Mouse (Mus musculus) myocyte (in vitro differentiated cells): Measurements from ENCODE around the gene Kcnk15.

ENCODE experiments used
- CEBPB ChIP-seq: IDR thresholded peaks from 2 replicates; pipeline ENCODE4 v1.6.1; 2011; ENCODE audit warnings: mild to moderate bottlenecking, moderate library complexity; ENCODE audit not compliant: poor library complexity, insufficient read depth, severe bottlenecking
- E2F4 ChIP-seq: IDR thresholded peaks from one replicate; pipeline ENCODE4 v1.6.1; 2011; ENCODE audit warnings: mild to moderate bottlenecking, control low read depth, moderate library complexity; ENCODE audit not compliant: insufficient read depth
- MAX ChIP-seq: IDR thresholded peaks from one replicate; pipeline ENCODE4 v1.6.1; 2011; ENCODE audit warnings: low read depth, mild to moderate bottlenecking, control low read depth
- MYOD1 ChIP-seq, 3 experiments: IDR thresholded peaks; one replicate each; pipeline ENCODE4 v1.6.1; 2011; ENCODE audit warnings: control low read depth in 2 of 3, low read depth in 2 of 3, mild to moderate bottlenecking in 2 of 3, moderate library complexity in 1 of 3; ENCODE audit not compliant: insufficient read length in 2 of 3, control insufficient read depth in 1 of 3
- MYOG ChIP-seq, 3 experiments: IDR thresholded peaks; one replicate each; pipeline ENCODE4 v1.6.1; 2011; ENCODE audit warnings: control low read depth in 2 of 3, low read depth in 2 of 3, mild to moderate bottlenecking in 2 of 3; ENCODE audit not compliant: insufficient read length in 2 of 3, control insufficient read depth in 1 of 3, insufficient read depth in 1 of 3
- POLR2A ChIP-seq: IDR thresholded peaks from one replicate; pipeline ENCODE4 v1.6.1; 2011; ENCODE audit warnings: low read depth, mild to moderate bottlenecking, control low read depth, moderate library complexity; ENCODE audit not compliant: insufficient read length
- POLR2AphosphoS2 ChIP-seq: IDR thresholded peaks from one replicate; pipeline ENCODE4 v1.6.1; 2011; ENCODE audit warnings: low read depth, control low read depth; ENCODE audit not compliant: insufficient read length
- SRF ChIP-seq: IDR thresholded peaks from one replicate; pipeline ENCODE4 v1.6.1; 2011; ENCODE audit warnings: low read depth; ENCODE audit not compliant: control insufficient read depth, insufficient read length
- TCF12 ChIP-seq: IDR thresholded peaks from one replicate; pipeline ENCODE4 v1.6.1; 2011; ENCODE audit warnings: mild to moderate bottlenecking, control low read depth; ENCODE audit not compliant: poor library complexity, insufficient read depth, severe bottlenecking
- USF1 ChIP-seq: IDR thresholded peaks from one replicate; pipeline ENCODE4 v1.6.1; 2011; ENCODE audit warnings: low read depth, mild to moderate bottlenecking, control low read depth, moderate library complexity

GRCm38 (mm10) chr2:163874877-163875276 lies 21.4 kb downstream of the Kcnk15 start:
- TF ChIP-seq POLR2A (no peak), MAX (no peak), E2F4 (no peak), TCF12 (no peak), POLR2AphosphoS2 (no peak), SRF (no peak), USF1 (no peak), MYOD1 (IDR thresholded peaks at IDR 0.05; ENCODE audit: control insufficient read depth in 1 of 3, insufficient read length in 2 of 3, low read depth in 2 of 3) (no peak), CEBPB (no peak), MYOG (IDR thresholded peaks at IDR 0.05; ENCODE audit: control insufficient read depth in 1 of 3, insufficient read depth in 1 of 3, insufficient read length in 2 of 3, low read depth in 2 of 3) (no peak)
